Mouse (Mus musculus) urinary bladder, adult 18-20 months (tissue): ENCODE measurements around the gene Chat.

Source experiments
- DNase-seq, 2 experiments: peaks; one replicate each; pipeline ENCODE4 v3.0.0; 2022; ENCODE audit warnings: low spot score in 2 of 2, mixed read lengths in 2 of 2

Chat gene

GRCm38 (mm10) chr14:32465889-32466288, at the start of gene Chat:
Chat (minus strand) TSS chr14:32465989.
- DNase-seq: no peak

- DNase-seq: peak; percentile 88 to 97
Measured at GRCm38 (mm10) chr14:32513336-32514032, 47.7 kb upstream of the Chat start, which contains the start of gene Ercc6. Ercc6 (plus strand) TSS chr14:32513521.

- DNase-seq: no peak
Measured at GRCm38 (mm10) chr14:32512912-32513311, 47.1 kb upstream of the Chat start.

- DNase-seq: no peak
Measured at GRCm38 (mm10) chr14:32509443-32509961, 43.7 kb upstream of the Chat start.

- DNase-seq: no peak
Measured at GRCm38 (mm10) chr14:32508105-32508835, 42.5 kb upstream of the Chat start.

GRCm38 (mm10) chr14:32507216-32507615, 41.4 kb upstream of the Chat start:
- no peak for DNase-seq

GRCm38 (mm10) chr14:32506329-32506728, 40.5 kb upstream of the Chat start:
- DNase-seq: no peak

GRCm38 (mm10) chr14:32503897-32504296, 38.1 kb upstream of the Chat start:
- DNase-seq: no peak

- DNase-seq: no peak
Measured at GRCm38 (mm10) chr14:32502764-32503688, 37.2 kb upstream of the Chat start.

GRCm38 (mm10) chr14:32501303-32501702, 35.5 kb upstream of the Chat start:
- no peak for DNase-seq

- DNase-seq: peak; percentile 18
Measured at GRCm38 (mm10) chr14:32496115-32496850, 30.5 kb upstream of the Chat start.

GRCm38 (mm10) chr14:32492521-32492920, 26.7 kb upstream of the Chat start:
- no peak for DNase-seq

- no peak for DNase-seq
Measured at GRCm38 (mm10) chr14:32482061-32482460, 16.3 kb upstream of the Chat start.

GRCm38 (mm10) chr14:32477581-32477980, 11.8 kb upstream of the Chat start:
- DNase-seq: no peak

GRCm38 (mm10) chr14:32476559-32476958, 10.8 kb upstream of the Chat start:
- DNase-seq: no peak

- peak in 1 of 2 experiments; percentile 13 for DNase-seq
Measured at GRCm38 (mm10) chr14:32472996-32473395, 7.2 kb upstream of the Chat start.

- peak; percentile 9 to 33 for DNase-seq
Measured at GRCm38 (mm10) chr14:32467606-32468005, 1.8 kb upstream of the Chat start.

- no peak for DNase-seq
Measured at GRCm38 (mm10) chr14:32465506-32465870, 301 bp downstream of the Chat start.

GRCm38 (mm10) chr14:32464601-32465505, 936 bp downstream of the Chat start, which contains the start of gene Slc18a3:
Slc18a3 (minus strand) TSS chr14:32464850.
- DNase-seq: no peak
